Mouse (Mus musculus) thymus, adult 2 months (tissue): ENCODE results near the gene Gm10436.
"Not testable (repeated sequence)": the region's sequence is repeated elsewhere in the genome, so short reads cannot be mapped to it uniquely, and the experiment has no call there.

Source experiments
- CTCF ChIP-seq: fragments of 200-500 bp; IDR thresholded peaks from 2 replicates; pipeline ENCODE4 v1.5.1; 2012; ENCODE audit warnings: mild to moderate bottlenecking, control low read depth, low read length, moderate library complexity, borderline replicate concordance; ENCODE audit not compliant: control insufficient read depth, poor library complexity, insufficient read depth; ENCODE audit errors: extremely low read depth
- POLR2A ChIP-seq: fragments of 200-500 bp; IDR thresholded peaks from 2 replicates; pipeline ENCODE4 v1.6.1; 2012; ENCODE audit warnings: mild to moderate bottlenecking, low read length, control low read depth, moderate library complexity; ENCODE audit not compliant: control insufficient read depth, poor library complexity, insufficient read depth; ENCODE audit errors: extremely low read depth

DNA sequence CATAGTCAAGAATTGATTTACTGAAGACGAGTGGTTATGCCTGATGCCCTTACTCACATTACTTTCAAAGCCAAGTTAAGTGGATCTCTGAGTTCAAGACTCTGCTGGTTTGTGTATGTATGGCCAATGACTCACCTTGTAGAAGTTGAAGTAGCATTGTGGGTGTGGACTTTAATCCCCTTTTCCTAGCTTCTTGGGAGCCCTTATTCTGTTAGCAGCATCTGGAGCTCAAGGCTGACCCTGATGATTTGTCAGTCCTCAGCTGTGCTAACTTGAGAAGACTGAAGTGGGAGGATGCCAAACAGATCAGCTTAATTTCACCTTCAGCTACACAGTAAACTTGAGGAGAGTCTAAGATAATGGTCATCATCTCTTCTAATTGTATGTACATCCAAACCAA lies at the start of gene Gm10436:
- TF ChIP-seq POLR2A, CTCF: not testable (repeated sequence)
